ENCODE assay signal across 25 mouse cellular contexts in the genomic region with DNA sequence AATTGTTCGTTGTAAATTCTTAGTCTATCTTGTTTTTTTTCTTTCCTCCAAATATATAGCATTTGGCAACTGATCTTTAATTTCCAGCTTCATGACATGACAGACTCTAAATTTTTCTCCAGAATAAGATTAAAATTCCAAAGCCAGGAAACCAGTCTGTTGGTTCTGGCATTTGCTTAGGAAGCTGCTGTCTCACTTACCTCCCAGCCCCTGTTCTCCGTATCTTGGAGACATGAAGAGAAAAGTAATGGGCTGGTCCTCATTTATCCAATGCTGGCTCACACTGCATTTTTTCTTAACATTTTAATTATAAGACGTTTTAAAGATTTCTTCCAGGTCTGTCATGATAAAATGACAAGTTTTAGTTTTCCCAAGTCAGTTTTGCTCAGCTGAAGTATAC.
A peak's percentile ranks its signal among the peaks of the same experiment; 100 is the strongest.
DNase-seq lines count a peak whose midpoint lies in the region; ATAC-seq lines count a peak whose summit lies in the region.
"Had no signal": no experiment of that assay in that cellular context is flagged by ENCODE, and none has a peak within 500 bp of the region (broad histone marks: within the 10 kb centered on the region; RNA-seq: fewer than 3 reads in every experiment).

No protein-coding gene starts in this region.

- H3K9me3 ChIP-seq in forebrain, embryonic 14.5 days (replicated peaks; ENCODE audit: control insufficient read depth, low read length): no peaks in the 10 kb centered on the region
- no peaks in the 10 kb centered on the region for H3K9me3 ChIP-seq in forebrain, embryonic 10.5 days
- no peaks in the 10 kb centered on the region for H3K9me3 ChIP-seq in forebrain, embryonic 16.5 days (ENCODE audit: control insufficient read depth, low read length)
- no peaks in the 10 kb centered on the region for H3K9me3 ChIP-seq in forebrain, embryonic 13.5 days (replicated peaks)
- H3K9me3 ChIP-seq: embryonic facial prominence, embryonic 13.5 days; embryonic facial prominence, embryonic 15.5 days; G1E had no signal

- H3K9ac ChIP-seq in forebrain, embryonic 14.5 days (ENCODE audit: low read length): no peak overlapping the region
- no peak overlapping the region for H3K9ac ChIP-seq in forebrain, embryonic 16.5 days (replicated peaks; ENCODE audit: low read depth, low read length)
- no peak overlapping the region for H3K9ac ChIP-seq in forebrain, embryonic 13.5 days
- H3K9ac ChIP-seq: embryonic facial prominence, embryonic 13.5 days; embryonic facial prominence, embryonic 15.5 days had no signal

- 75% methylated on average over 3 of the region's 3 CpGs for WGBS in forebrain, embryonic 14.5 days
- WGBS in forebrain, embryonic 10.5 days: 85% methylated on average over 3 of the region's 3 CpGs
- 62% methylated on average over 3 of the region's 3 CpGs for WGBS in forebrain, embryonic 16.5 days
- WGBS in forebrain, embryonic 13.5 days: 81% methylated on average over 3 of the region's 3 CpGs

- H3K27me3 ChIP-seq in forebrain, embryonic 14.5 days (replicated peaks; ENCODE audit: control insufficient read depth, insufficient read depth, low read length): no peaks in the 10 kb centered on the region
- no peaks in the 10 kb centered on the region for H3K27me3 ChIP-seq in forebrain, embryonic 10.5 days (ENCODE audit: poor library complexity, severe bottlenecking)
- no peaks in the 10 kb centered on the region for H3K27me3 ChIP-seq in forebrain, embryonic 16.5 days (replicated peaks; ENCODE audit: control insufficient read depth, insufficient read depth, low read length)
- H3K27me3 ChIP-seq in forebrain, embryonic 13.5 days: no peaks in the 10 kb centered on the region
- H3K27me3 ChIP-seq: CH12.LX; embryonic facial prominence, embryonic 13.5 days; embryonic facial prominence, embryonic 15.5 days; Patski had no signal

- H3K4me3 ChIP-seq in forebrain, embryonic 14.5 days (ENCODE audit: low read depth, low read length): no peak overlapping the region
- no peak overlapping the region for H3K4me3 ChIP-seq in forebrain, embryonic 10.5 days
- H3K4me3 ChIP-seq in forebrain, embryonic 16.5 days (replicated peaks; ENCODE audit: low read length): no peak overlapping the region
- no peak overlapping the region for H3K4me3 ChIP-seq in forebrain, embryonic 13.5 days
- H3K4me3 ChIP-seq: embryonic facial prominence, embryonic 13.5 days; embryonic facial prominence, embryonic 15.5 days; erythroblast, embryonic 14.5 days; gastrocnemius, adult 2 months had no signal

- no peaks in the 10 kb centered on the region for H3K4me1 ChIP-seq in forebrain, embryonic 14.5 days (ENCODE audit: control insufficient read depth, insufficient read depth, low read length)
- no peaks in the 10 kb centered on the region for H3K4me1 ChIP-seq in forebrain, embryonic 10.5 days
- H3K4me1 ChIP-seq in forebrain, embryonic 16.5 days (replicated peaks; ENCODE audit: control insufficient read depth, insufficient read depth, low read length): no peaks in the 10 kb centered on the region
- no peaks in the 10 kb centered on the region for H3K4me1 ChIP-seq in forebrain, embryonic 13.5 days
- H3K4me1 ChIP-seq: embryonic facial prominence, embryonic 13.5 days; embryonic facial prominence, embryonic 15.5 days had no signal

- H3K27ac ChIP-seq in forebrain, embryonic 14.5 days (ENCODE audit: low read depth, low read length): no peak overlapping the region
- H3K27ac ChIP-seq in forebrain, embryonic 10.5 days: no peak overlapping the region
- H3K27ac ChIP-seq in forebrain, embryonic 16.5 days (ENCODE audit: low read length): no peak overlapping the region; the same call in none of the 2 replicates
- no peak overlapping the region for H3K27ac ChIP-seq in forebrain, embryonic 13.5 days
- H3K27ac ChIP-seq: embryonic facial prominence, embryonic 13.5 days; embryonic facial prominence, embryonic 15.5 days; gastrocnemius, adult 2 months had no signal

- no peak for ATAC-seq in forebrain, embryonic 14.5 days
- ATAC-seq in forebrain, embryonic 16.5 days: peak; percentile 66
- no peak; the same call in 1 of the 2 replicates for ATAC-seq in forebrain, embryonic 13.5 days
- ATAC-seq: activated CD4-positive, CD25-positive, alpha-beta regulatory T cell, adult 4 months; CD4-positive, CD25-positive, alpha-beta regulatory T cell, adult 4 months; Patski had no signal

- H3K4me2 ChIP-seq in forebrain, embryonic 14.5 days (ENCODE audit: low read length): no peak overlapping the region
- no peak overlapping the region for H3K4me2 ChIP-seq in forebrain, embryonic 16.5 days (ENCODE audit: low read length)
- H3K4me2 ChIP-seq in forebrain, embryonic 13.5 days: no peak overlapping the region
- H3K4me2 ChIP-seq: embryonic facial prominence, embryonic 13.5 days; embryonic facial prominence, embryonic 15.5 days had no signal

- H3K36me3 ChIP-seq in forebrain, embryonic 14.5 days (ENCODE audit: control insufficient read depth, insufficient read depth, low read length): no peaks in the 10 kb centered on the region
- H3K36me3 ChIP-seq in forebrain, embryonic 10.5 days (replicated peaks): no peaks in the 10 kb centered on the region
- no peaks in the 10 kb centered on the region for H3K36me3 ChIP-seq in forebrain, embryonic 16.5 days (ENCODE audit: control insufficient read depth, insufficient read depth)
- no peaks in the 10 kb centered on the region for H3K36me3 ChIP-seq in forebrain, embryonic 13.5 days (ENCODE audit: poor library complexity, severe bottlenecking)
- H3K36me3 ChIP-seq: embryonic facial prominence, embryonic 13.5 days; embryonic facial prominence, embryonic 15.5 days; G1E had no signal

- peak; percentile 50 for DNase-seq in forebrain, embryonic 14.5 days (ENCODE audit: low spot score)
- no peak for DNase-seq in forebrain, embryonic 10.5 days (ENCODE audit: extremely low spot score, low spot score)
- peak; percentile 6 for DNase-seq in brain, adult 2 months (ENCODE audit: low read depth, low spot score)
- no peak for DNase-seq in cerebellum, adult 11-12 months
- DNase-seq: adrenal gland, adult 8-10 months; adrenal gland, postnatal 14 days; adrenal gland, postnatal 36 days; B cell, adult 2 months; cerebellum, adult 18-20 months; cerebellum, adult 8-10 months; cerebellum, adult 9-11 months; cerebellum, postnatal 14 days; cerebellum, postnatal 36 days; embryo, embryonic 11 days; gastrocnemius, adult 2 months had no signal

Comparison
In these comparisons a context has a peak if more than half of its experiments do, and no peak if none do; other contexts are left out.
1. DNase-seq: peak in forebrain, embryonic 14.5 days (single experiment) and brain, adult 2 months (single experiment); none in forebrain, embryonic 10.5 days (single experiment) and cerebellum, adult 11-12 months (single experiment).